Mouse (Mus musculus): ENCODE data around the gene Naaladl2.

DNA sequence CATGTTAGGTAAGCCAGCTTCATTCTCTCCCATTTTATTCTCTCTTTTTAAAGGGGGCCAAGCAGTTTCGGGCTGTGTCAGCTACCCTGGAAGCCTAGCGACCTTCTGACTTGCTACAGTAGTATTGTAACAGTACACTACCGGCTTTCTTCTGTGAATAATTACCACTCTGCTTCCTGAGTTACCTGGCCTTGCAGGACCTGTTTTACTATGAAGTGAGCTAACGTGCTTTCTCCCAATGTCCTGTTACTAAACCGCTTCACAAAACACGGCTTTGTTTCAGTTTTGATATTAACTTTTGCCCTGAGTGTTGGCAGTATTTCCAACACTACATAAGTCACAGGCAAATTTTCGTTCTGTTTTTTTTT, 360.6 kb downstream of the Naaladl2 start:
- TF ChIP-seq POLR2A (IDR thresholded peaks at IDR 0.05; ENCODE audit: borderline replicate concordance, control insufficient read depth, low read depth, low read length), result no peak
- TF ChIP-seq CTCF (IDR thresholded peaks at IDR 0.05; ENCODE audit: control insufficient read depth, insufficient read depth, low read length), result no peak
